Mouse (Mus musculus) fibroblast of lung, adult 2 months (primary cell): ENCODE data around the gene Syne1.

ENCODE experiments used
- DNase-seq: peaks from one replicate; pipeline ENCODE4 v3.0.0-alpha.2; 2011; ENCODE audit warnings: low read depth

The Syne1 gene

DNA sequence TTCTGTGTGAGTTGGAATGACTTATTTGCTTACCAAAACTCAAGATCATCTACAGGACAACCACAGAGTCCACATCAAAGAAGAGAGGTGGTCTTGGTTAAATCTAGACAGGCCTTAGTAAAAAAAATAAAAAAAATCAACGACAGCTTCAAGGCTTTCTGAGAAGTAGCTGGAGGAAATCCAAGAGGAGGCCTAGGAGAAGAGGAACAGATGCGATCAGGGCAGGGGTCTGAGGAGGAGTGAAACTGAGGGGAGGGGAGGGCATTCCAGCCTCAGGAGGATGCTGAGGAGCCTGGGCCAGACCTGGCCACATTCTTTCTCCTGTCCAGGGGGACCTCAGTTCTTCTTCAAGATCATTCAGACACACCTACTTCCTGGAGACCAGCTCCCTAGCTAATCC lies 579.3 kb downstream of the Syne1 start:
- DNase-seq: no peak

- DNase-seq: no peak
Measured at GRCm38 (mm10) chr10:4971586-4971985, 579.7 kb downstream of the Syne1 start.

GRCm38 (mm10) chr10:4971156-4971555 lies 580.1 kb downstream of the Syne1 start:
- DNase-seq: no peak
